Mouse (Mus musculus): ENCODE results near the gene Pltp. TPM values are rescaled to one million over a fixed set of nuclear protein-coding genes. Genes with fewer than 3 reads are reported as not detected.

Pltp gene
- 8.4 and 8.7 TPM in 2 replicates for polyA plus RNA-seq (2016; fragmentation: Nextera tagmentation; extraction: Ambion mirVana)

GRCm38 (mm10) chr2:164857101-164857821 is at the start of gene Pltp:
Gene Pltp (minus strand): TSS chr2:164857711.
- WGBS (ENCODE audit: insufficient replicate concordance): under 1% methylated on average over 47 of the region's 47 CpGs

GRCm38 (mm10) chr2:164906071-164906470 is 48.6 kb upstream of the Pltp start:
- 94% methylated on average over 4 of the region's 4 CpGs for WGBS (ENCODE audit: insufficient replicate concordance)
- no peaks in the 10 kb centered on the region for H3K27me3 ChIP-seq (replicated peaks)
- H3K4me3 ChIP-seq: no peak overlapping the region
- peaks cover 9% of the 10 kb centered on the region for H3K9me3 ChIP-seq (replicated peaks)
- no peak overlapping the region for H3K9ac ChIP-seq
- H3K4me1 ChIP-seq: peaks cover 23% of the 10 kb centered on the region
- H3K36me3 ChIP-seq: peaks cover 85% of the 10 kb centered on the region
- no peak overlapping the region for H3K27ac ChIP-seq
- H3K4me2 ChIP-seq: no peak overlapping the region
- no peak for ATAC-seq

More at GRCm38 (mm10) chr2:164857101-164857821, at the start of gene Pltp:
- peak within 1 kb of the TSS; percentile 70 for H3K4me2 ChIP-seq
- H3K27ac ChIP-seq: no peak within 1 kb of the TSS
- peaks cover 35% of the 10 kb centered on the region for H3K4me1 ChIP-seq
- H3K9me3 ChIP-seq (replicated peaks): no peaks in the 10 kb centered on the region
- 0 out of 2 replicates have a peak, but pooled peaks have one; percentile 16 for ATAC-seq
- H3K9ac ChIP-seq: 0 out of 2 replicates have a peak within 1 kb of the TSS, but pooled peaks have one; percentile 22
- peak within 1 kb of the TSS; percentile 45 for H3K4me3 ChIP-seq
- H3K27me3 ChIP-seq (replicated peaks): peaks cover 85% of the 10 kb centered on the region
- no peaks in the 10 kb centered on the region for H3K36me3 ChIP-seq

GRCm38 (mm10) chr2:164903496-164903895 is 46.0 kb upstream of the Pltp start:
- no peaks in the 10 kb centered on the region for H3K27me3 ChIP-seq (replicated peaks)
- no peak overlapping the region for H3K4me3 ChIP-seq
- H3K4me1 ChIP-seq: peaks cover 12% of the 10 kb centered on the region
- ATAC-seq: no peak
- 64% methylated on average over 1 of the region's 1 CpGs for WGBS (ENCODE audit: insufficient replicate concordance)
- H3K27ac ChIP-seq: no peak overlapping the region
- peaks cover 100% of the 10 kb centered on the region for H3K36me3 ChIP-seq
- H3K9me3 ChIP-seq (replicated peaks): peaks cover 9% of the 10 kb centered on the region
- H3K9ac ChIP-seq: no peak overlapping the region
- no peak overlapping the region for H3K4me2 ChIP-seq

GRCm38 (mm10) chr2:164901380-164901779 is 43.9 kb upstream of the Pltp start:
- WGBS (ENCODE audit: insufficient replicate concordance): 84% methylated on average over 13 of the region's 13 CpGs
- peaks cover 100% of the 10 kb centered on the region for H3K36me3 ChIP-seq
- H3K4me1 ChIP-seq: peaks cover 12% of the 10 kb centered on the region
- H3K27ac ChIP-seq: no peak overlapping the region
- 0 out of 2 replicates have a peak, but pooled peaks have one; percentile 2 for ATAC-seq
- no peak overlapping the region for H3K4me3 ChIP-seq
- H3K9me3 ChIP-seq (replicated peaks): peaks cover 5% of the 10 kb centered on the region
- H3K9ac ChIP-seq: no peak overlapping the region
- no peak overlapping the region for H3K4me2 ChIP-seq
- H3K27me3 ChIP-seq (replicated peaks): no peaks in the 10 kb centered on the region

- ATAC-seq: peak; percentile 46; the same call in 1 of the 2 replicates
- no peak overlapping the region for H3K9ac ChIP-seq
- H3K4me3 ChIP-seq: no peak overlapping the region
- no peaks in the 10 kb centered on the region for H3K27me3 ChIP-seq (replicated peaks)
- peaks cover 7% of the 10 kb centered on the region for H3K4me1 ChIP-seq
- H3K9me3 ChIP-seq (replicated peaks): no peaks in the 10 kb centered on the region
- no peak overlapping the region for H3K4me2 ChIP-seq
- H3K27ac ChIP-seq: no peak overlapping the region
- WGBS (ENCODE audit: insufficient replicate concordance): 79% methylated on average over 16 of the region's 16 CpGs
- H3K36me3 ChIP-seq: peaks cover 100% of the 10 kb centered on the region
These were observed 42.4 kb upstream of the Pltp start for GRCm38 (mm10) chr2:164899723-164900459.

- no peak for ATAC-seq
- Histone ChIP-seq H3K4me2 (no peak overlapping the region), H3K9me3 (replicated peaks) (no peaks in the 10 kb centered on the region), H3K4me1 (peaks cover 5% of the 10 kb centered on the region; the same call in 1 of the 2 replicates), H3K9ac (no peak overlapping the region), H3K4me3 (no peak overlapping the region), H3K27ac (no peak overlapping the region), H3K27me3 (replicated peaks) (no peaks in the 10 kb centered on the region), H3K36me3 (peaks cover 100% of the 10 kb centered on the region)
- WGBS (ENCODE audit: insufficient replicate concordance): 89% methylated on average over 15 of the region's 15 CpGs
These were observed 41.5 kb upstream of the Pltp start for GRCm38 (mm10) chr2:164899034-164899433.

- WGBS (ENCODE audit: insufficient replicate concordance): 87% methylated on average over 7 of the region's 7 CpGs
- H3K27me3 ChIP-seq (replicated peaks): no peaks in the 10 kb centered on the region
- H3K9me3 ChIP-seq (replicated peaks): no peaks in the 10 kb centered on the region
- no peak overlapping the region for H3K9ac ChIP-seq
- peaks cover 5% of the 10 kb centered on the region; the same call in 1 of the 2 replicates for H3K4me1 ChIP-seq
- H3K4me3 ChIP-seq: no peak overlapping the region
- H3K36me3 ChIP-seq: peaks cover 100% of the 10 kb centered on the region
- no peak for ATAC-seq
- no peak overlapping the region for H3K4me2 ChIP-seq
- no peak overlapping the region for H3K27ac ChIP-seq
These were observed 40.5 kb upstream of the Pltp start for GRCm38 (mm10) chr2:164898008-164898407.

- WGBS (ENCODE audit: insufficient replicate concordance): 86% methylated on average over 6 of the region's 6 CpGs
- H3K4me2 ChIP-seq: no peak overlapping the region
- H3K27me3 ChIP-seq (replicated peaks): no peaks in the 10 kb centered on the region
These were observed 38.4 kb upstream of the Pltp start for GRCm38 (mm10) chr2:164895885-164896284.

GRCm38 (mm10) chr2:164894644-164895043 is 37.1 kb upstream of the Pltp start:
- 79% methylated on average over 1 of the region's 1 CpGs for WGBS (ENCODE audit: insufficient replicate concordance)
- ATAC-seq: no peak
- no peak overlapping the region for H3K4me2 ChIP-seq

More at GRCm38 (mm10) chr2:164895885-164896284, 38.4 kb upstream of the Pltp start:
- Histone ChIP-seq H3K9me3 (replicated peaks) (no peaks in the 10 kb centered on the region), H3K36me3 (peaks cover 100% of the 10 kb centered on the region), H3K4me3 (no peak overlapping the region), H3K4me1 (peaks cover 5% of the 10 kb centered on the region; the same call in 1 of the 2 replicates), H3K9ac (no peak overlapping the region), H3K27ac (no peak overlapping the region)
- no peak for ATAC-seq

GRCm38 (mm10) chr2:164894048-164894447 is 36.5 kb upstream of the Pltp start:
- Histone ChIP-seq H3K4me3 (no peak overlapping the region), H3K36me3 (peaks cover 100% of the 10 kb centered on the region), H3K4me1 (no peaks in the 10 kb centered on the region), H3K27ac (no peak overlapping the region), H3K27me3 (replicated peaks) (no peaks in the 10 kb centered on the region), H3K9ac (no peak overlapping the region), H3K9me3 (replicated peaks) (no peaks in the 10 kb centered on the region), H3K4me2 (no peak overlapping the region)
- WGBS (ENCODE audit: insufficient replicate concordance): 70% methylated on average over 5 of the region's 5 CpGs
- no peak for ATAC-seq

More at GRCm38 (mm10) chr2:164894644-164895043, 37.1 kb upstream of the Pltp start:
- no peaks in the 10 kb centered on the region for H3K9me3 ChIP-seq (replicated peaks)
- H3K4me1 ChIP-seq: no peaks in the 10 kb centered on the region
- no peak overlapping the region for H3K4me3 ChIP-seq
- H3K27ac ChIP-seq: no peak overlapping the region
- H3K27me3 ChIP-seq (replicated peaks): no peaks in the 10 kb centered on the region
- H3K36me3 ChIP-seq: peaks cover 100% of the 10 kb centered on the region
- no peak overlapping the region for H3K9ac ChIP-seq

GRCm38 (mm10) chr2:164892696-164893216 is 35.2 kb upstream of the Pltp start:
- Histone ChIP-seq H3K36me3 (peaks cover 100% of the 10 kb centered on the region), H3K9ac (no peak overlapping the region), H3K9me3 (replicated peaks) (no peaks in the 10 kb centered on the region), H3K27me3 (replicated peaks) (no peaks in the 10 kb centered on the region), H3K27ac (no peak overlapping the region), H3K4me1 (no peaks in the 10 kb centered on the region), H3K4me2 (no peak overlapping the region), H3K4me3 (no peak overlapping the region)
- ATAC-seq: no peak
- 84% methylated on average over 6 of the region's 6 CpGs for WGBS (ENCODE audit: insufficient replicate concordance)

All from liver, embryonic 12.5 days (tissue).